Mouse (Mus musculus) heart, postnatal 0 days (tissue): Measurements from ENCODE around the gene Adnp. TPM values are rescaled to one million over a fixed set of nuclear protein-coding genes. Genes with fewer than 3 reads are reported as not detected.

Experiments used
- ATAC-seq: fragments of 200-750 bp; cut with Nextera tagmentation; 2 replicates; pipeline ENCODE4 v1.8.0; 2017; ENCODE audit warnings: low read depth, moderate number of reproducible peaks, moderate library complexity; ENCODE audit not compliant: insufficient read depth
- DNase-seq: peaks from one replicate; pipeline ENCODE4 v3.0.0-alpha.2; 2016; ENCODE audit warnings: low spot score
- H3K27ac ChIP-seq: fragments of 300-500 bp; sonication (generic); 2 replicates; pipeline ENCODE4 v1.5.1; 2014; ENCODE audit warnings: low read depth, mild to moderate bottlenecking
- H3K27me3 ChIP-seq: fragments of 300-500 bp; sonication (generic); 2 replicates; pipeline ENCODE4 v1.6.1; 2014; ENCODE audit warnings: low read length, mixed read lengths; ENCODE audit not compliant: control insufficient read depth, insufficient read depth
- H3K36me3 ChIP-seq: fragments of 300-500 bp; sonication (generic); replicated peaks from 2 replicates; pipeline ENCODE4 v1.6.1; 2014; ENCODE audit warnings: low read length, mixed read lengths; ENCODE audit not compliant: control insufficient read depth, insufficient read depth
- H3K4me1 ChIP-seq: fragments of 300-500 bp; sonication (generic); 2 replicates; pipeline ENCODE4 v1.6.1; 2014; ENCODE audit warnings: antibody characterized with exemption; ENCODE audit not compliant: control insufficient read depth, insufficient read depth
- H3K4me2 ChIP-seq: fragments of 300-500 bp; sonication (generic); 2 replicates; pipeline ENCODE4 v1.6.1; 2014; ENCODE audit warnings: low read depth, mild to moderate bottlenecking, low read length, moderate library complexity
- H3K4me3 ChIP-seq: fragments of 300-500 bp; sonication (generic); 2 replicates; pipeline ENCODE4 v1.5.1; 2014; ENCODE audit warnings: low read depth, low read length
- H3K9ac ChIP-seq: fragments of 300-500 bp; sonication (generic); replicated peaks from 2 replicates; pipeline ENCODE4 v1.6.1; 2014; ENCODE audit warnings: low read depth, low read length, mixed read lengths
- H3K9me3 ChIP-seq: fragments of 300-500 bp; sonication (generic); replicated peaks from 2 replicates; pipeline ENCODE4 v1.6.1; 2016; ENCODE audit warnings: low read length; ENCODE audit not compliant: control insufficient read depth
- CTCF ChIP-seq: IDR thresholded peaks from 2 replicates; pipeline ENCODE4 v1.5.1; 2016; ENCODE audit warnings: antibody characterized with exemption, control low read depth, low read depth
- EP300 ChIP-seq: IDR thresholded peaks from 2 replicates; pipeline ENCODE4 v1.6.1; 2016; ENCODE audit warnings: antibody characterized with exemption, low read depth
- WGBS: fragments of 180-500 bp; shearing (Covaris S2); extraction: QIAGEN DNeasy Blood & Tissue Kit; methylation state at CpG from one replicate; pipeline ENCODE4 v1.1.7; 2014; 5-methylcytosine and 5-hydroxymethylcytosine counted together
- microRNA-seq: library from miRNA; unstranded; fragments of <30 nt; microRNA quantifications from one replicate; pipeline ENCODE4, GENCODE M21; 2016
- polyA plus RNA-seq: library from polyadenylated mRNA; unstranded; fragments of >200 nt; fragmentation: Nextera tagmentation; extraction: Ambion mirVana; gene quantifications from 2 replicates; pipeline ENCODE4 v1.2.1, GENCODE M21; 2015
- total RNA-seq: library from RNA; depleted of rRNA; stranded (reverse); fragments of >200 nt; gene quantifications from 2 replicates; pipeline ENCODE4 v1.2.3, GENCODE M21; 2014; ENCODE audit warnings: low replicate concordance; rRNA removed

The Adnp gene
- total and polyA plus RNA-seq, 2 experiments from 2014 or later: 2.4 to 28.2 TPM

- Histone ChIP-seq H3K27ac (no peak overlapping the region), H3K4me2 (no peak overlapping the region), H3K36me3 (no peaks in the 10 kb centered on the region), H3K27me3 (no peaks in the 10 kb centered on the region), H3K9me3 (no peaks in the 10 kb centered on the region), H3K4me1 (no peaks in the 10 kb centered on the region), H3K9ac (no peak overlapping the region), H3K4me3 (no peak overlapping the region)
- ATAC-seq (no peak), DNase-seq (no peak)
- TF ChIP-seq EP300 (no peak), CTCF (no peak)
- WGBS: 60% methylated on average over 15 of the region's 15 CpGs
Measured at GRCm38 (mm10) chr2:168137161-168137560, 69.8 kb downstream of the Adnp start.

Small RNA genes within 50 kb of the gene (microRNA-seq; reads per million reads assigned to microRNA genes)
- not detected for gene Gm24561

Other genes starting within 250 kb of the Adnp start
- gene Ripor3, start 196.5 kb downstream of the Adnp start, total RNA-seq: 1.2 and 1.9 TPM in 2 replicates
- gene Ripor3, start 196.5 kb downstream of the Adnp start, polyA plus RNA-seq: 0.29 and 0.36 TPM in 2 replicates
- gene Pard6b, start 126.1 kb downstream of the Adnp start, total RNA-seq: 4.4 and 6.5 TPM in 2 replicates
- gene Pard6b, start 126.1 kb downstream of the Adnp start, polyA plus RNA-seq: 3.3 and 3.5 TPM in 2 replicates
- gene Gm20716, start 23.3 kb upstream of the Adnp start, total RNA-seq: 14.2 and 19.2 TPM in 2 replicates
- 7.5 and 9.2 TPM in 2 replicates for gene Gm20716, start 23.3 kb upstream of the Adnp start, polyA plus RNA-seq
- gene Dpm1, start 23.5 kb upstream of the Adnp start, total RNA-seq: 108 and 163 TPM in 2 replicates
- 141 and 151 TPM in 2 replicates for gene Dpm1, start 23.5 kb upstream of the Adnp start, polyA plus RNA-seq
- gene Mocs3, start 23.5 kb upstream of the Adnp start, total RNA-seq: 6.0 and 22.2 TPM in 2 replicates
- 3.8 and 4.7 TPM in 2 replicates for gene Mocs3, start 23.5 kb upstream of the Adnp start, polyA plus RNA-seq
- not detected in 2 replicates for gene Kcng1, start 74.6 kb upstream of the Adnp start, total RNA-seq
- gene Kcng1, start 74.6 kb upstream of the Adnp start, polyA plus RNA-seq: 0.19 and 0.20 TPM in 2 replicates